Mouse (Mus musculus) small intestine, adult 2 months (tissue): ENCODE data around the gene Terb1.

Experiments
- CTCF ChIP-seq: fragments of 200-500 bp; IDR thresholded peaks from 2 replicates; pipeline ENCODE4 v1.5.1; 2012; ENCODE audit warnings: low read depth, mild to moderate bottlenecking, control low read depth, inconsistent platforms, low read length, moderate library complexity, mixed read lengths; ENCODE audit not compliant: insufficient replicate concordance, insufficient read length; ENCODE audit errors: extremely low read depth
- POLR2A ChIP-seq: fragments of 200-500 bp; IDR thresholded peaks from 2 replicates; pipeline ENCODE4 v1.6.1; 2012; ENCODE audit warnings: low read depth, mild to moderate bottlenecking, control low read depth, inconsistent platforms, low read length, moderate library complexity

DNA sequence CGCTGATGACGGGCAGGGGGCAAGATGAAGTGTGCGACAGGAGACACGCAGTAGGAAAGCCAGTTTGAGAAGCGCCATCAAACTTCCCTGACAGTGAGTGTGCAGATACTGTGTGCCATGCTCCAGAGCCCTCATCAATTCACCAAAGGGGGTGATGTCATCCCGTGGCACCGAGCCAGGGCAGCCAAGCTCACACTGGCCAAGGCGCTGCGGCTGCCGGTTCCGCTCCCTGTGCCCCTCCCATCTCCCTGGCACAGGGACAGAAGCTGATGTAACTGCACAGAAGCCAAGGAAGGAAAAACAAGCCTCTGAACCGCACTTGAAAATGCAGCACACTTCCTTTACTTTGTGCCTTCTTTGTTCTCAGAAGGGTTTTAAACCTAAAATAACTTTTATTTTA lies 73.7 kb downstream of the Terb1 start:
- TF ChIP-seq CTCF (no peak), POLR2A (no peak)
